Mouse (Mus musculus): ENCODE data around the gene Phf21a. TPM values are rescaled to one million over a fixed set of nuclear protein-coding genes. Genes with fewer than 3 reads are reported as not detected.
A peak's percentile ranks its signal among the peaks of the same experiment; 100 is the strongest.

Gene Phf21a
- polyA plus RNA-seq (2016; fragmentation: Nextera tagmentation; extraction: Ambion mirVana), result 38.7 and 43.5 TPM in 2 replicates

DNA sequence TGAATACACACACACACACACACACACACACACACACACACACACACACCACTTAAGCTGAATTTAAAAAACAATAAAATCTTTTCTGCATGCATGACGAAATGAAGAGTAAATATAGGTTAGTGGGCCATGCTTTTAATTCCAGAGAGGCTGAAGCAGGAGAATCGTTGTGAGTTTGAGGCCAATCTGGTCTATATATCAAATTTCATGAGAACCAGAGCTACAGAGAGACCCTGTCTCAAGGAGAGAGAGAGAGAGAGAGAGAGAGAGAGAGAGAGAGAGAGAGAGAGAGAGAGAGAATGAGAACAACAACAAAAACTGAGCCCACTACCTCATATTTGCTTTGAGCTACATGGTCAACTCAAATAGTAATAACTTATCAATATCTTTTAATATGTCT is at the start of gene Phf21a:
Gene Phf21a (plus strand): TSS at position 301 of the 400 bp plus-strand sequence.
- Histone ChIP-seq H3K4me3 (no peak within 1 kb of the TSS), H3K4me1 (no peaks in the 10 kb centered on the region), H3K27me3 (no peaks in the 10 kb centered on the region), H3K27ac (no peak within 1 kb of the TSS), H3K9me3 (no peaks in the 10 kb centered on the region), H3K4me2 (replicated peaks) (no peak within 1 kb of the TSS), H3K9ac (no peak within 1 kb of the TSS), H3K36me3 (no peaks in the 10 kb centered on the region)
- 55% methylated on average over 2 of the region's 2 CpGs for WGBS
- no peak for ATAC-seq (ENCODE audit: insufficient number of reproducible peaks, insufficient read depth, low FRiP score, low TSS enrichment)

GRCm38 (mm10) chr2:92043285-92043684 is 49.6 kb upstream of the Phf21a start:
- 87% methylated on average over 12 of the region's 12 CpGs for WGBS
- H3K4me1 ChIP-seq, result no peaks in the 10 kb centered on the region
- no peak overlapping the region for H3K4me2 ChIP-seq (replicated peaks)
- H3K4me3 ChIP-seq, result no peak overlapping the region
- no peak for ATAC-seq (ENCODE audit: insufficient number of reproducible peaks, insufficient read depth, low FRiP score, low TSS enrichment)
- H3K9me3 ChIP-seq, result no peaks in the 10 kb centered on the region
- H3K27ac ChIP-seq, result no peak overlapping the region
- no peaks in the 10 kb centered on the region for H3K27me3 ChIP-seq
- no peaks in the 10 kb centered on the region for H3K36me3 ChIP-seq
- no peak overlapping the region for H3K9ac ChIP-seq

- H3K27ac ChIP-seq, result no peak overlapping the region
- no peak for ATAC-seq (ENCODE audit: insufficient number of reproducible peaks, insufficient read depth, low FRiP score, low TSS enrichment)
- H3K36me3 ChIP-seq, result no peaks in the 10 kb centered on the region
- no peak overlapping the region for H3K4me3 ChIP-seq
- H3K4me1 ChIP-seq, result no peaks in the 10 kb centered on the region
- H3K4me2 ChIP-seq (replicated peaks), result no peak overlapping the region
- no peaks in the 10 kb centered on the region for H3K9me3 ChIP-seq
- H3K27me3 ChIP-seq, result no peaks in the 10 kb centered on the region
- WGBS, result 13% methylated on average over 4 of the region's 4 CpGs
- H3K9ac ChIP-seq, result no peak overlapping the region
Measured at GRCm38 (mm10) chr2:92047601-92048000, 45.3 kb upstream of the Phf21a start.

DNA sequence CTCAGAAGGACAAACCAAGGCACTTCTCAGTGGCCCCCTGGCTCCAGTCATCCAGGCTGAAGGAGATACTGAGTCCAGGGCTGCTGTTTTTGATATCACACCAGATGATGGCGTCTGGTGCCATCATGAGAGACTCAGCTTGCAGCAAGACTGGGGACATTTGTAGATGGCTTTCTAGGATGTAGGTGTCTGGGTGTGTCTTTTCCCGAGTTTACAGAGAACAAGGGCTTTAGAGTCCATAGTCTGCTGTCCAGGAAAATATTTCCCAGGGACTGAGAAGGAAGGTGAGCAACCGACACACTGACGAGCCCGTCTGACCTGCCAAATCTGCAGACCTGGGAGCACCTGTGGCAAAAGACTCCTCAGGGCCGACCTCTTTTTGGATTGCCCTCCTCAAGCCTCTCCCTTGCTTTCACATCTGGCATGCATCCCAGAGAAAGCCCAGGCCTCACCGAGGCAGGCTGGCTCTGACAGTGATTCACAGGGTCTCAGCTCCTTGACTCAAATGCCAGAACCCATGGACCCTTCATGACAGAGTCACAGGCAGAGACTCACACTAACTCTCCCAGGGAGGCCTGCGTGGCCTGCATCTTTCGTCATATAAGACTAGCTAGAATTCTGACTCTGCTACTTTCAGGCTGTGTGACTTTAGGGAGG is 44.8 kb upstream of the Phf21a start:
- WGBS, result 68% methylated on average over 9 of the region's 9 CpGs
- no peaks in the 10 kb centered on the region for H3K36me3 ChIP-seq
- H3K9ac ChIP-seq, result no peak overlapping the region
- H3K4me1 ChIP-seq, result no peaks in the 10 kb centered on the region
- H3K27ac ChIP-seq, result no peak overlapping the region
- no peak overlapping the region for H3K4me2 ChIP-seq (replicated peaks)
- H3K4me3 ChIP-seq, result no peak overlapping the region
- ATAC-seq (ENCODE audit: insufficient number of reproducible peaks, insufficient read depth, low FRiP score, low TSS enrichment), result no peak
- H3K9me3 ChIP-seq, result no peaks in the 10 kb centered on the region
- no peaks in the 10 kb centered on the region for H3K27me3 ChIP-seq

DNA sequence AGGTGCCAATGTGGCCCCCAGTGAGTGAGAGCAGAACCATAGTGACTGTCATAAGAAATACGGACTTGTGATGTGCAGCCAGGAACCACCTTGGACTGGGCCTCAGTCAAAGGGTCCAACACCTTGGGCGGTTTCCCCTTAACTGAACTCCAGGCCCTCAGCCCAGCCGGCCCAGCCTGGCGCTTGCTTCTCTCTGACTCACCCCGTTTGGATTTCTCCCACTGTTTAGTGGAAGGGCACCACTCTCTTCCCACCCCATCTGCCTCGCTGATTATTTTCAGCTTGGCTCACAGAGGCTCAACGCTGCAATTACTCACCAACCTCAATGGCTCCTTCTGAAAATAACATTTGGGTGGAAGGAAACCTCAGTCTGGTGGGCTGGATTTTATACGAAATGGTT is 40.7 kb upstream of the Phf21a start:
- peaks cover 6% of the 10 kb centered on the region for H3K27me3 ChIP-seq
- no peak overlapping the region for H3K27ac ChIP-seq
- no peak for ATAC-seq (ENCODE audit: insufficient number of reproducible peaks, insufficient read depth, low FRiP score, low TSS enrichment)
- no peak overlapping the region for H3K4me3 ChIP-seq
- H3K36me3 ChIP-seq, result no peaks in the 10 kb centered on the region
- WGBS, result 76% methylated on average over 8 of the region's 8 CpGs
- no peak overlapping the region for H3K4me2 ChIP-seq (replicated peaks)
- peaks cover 16% of the 10 kb centered on the region for H3K4me1 ChIP-seq
- H3K9me3 ChIP-seq, result no peaks in the 10 kb centered on the region
- H3K9ac ChIP-seq, result no peak overlapping the region

DNA sequence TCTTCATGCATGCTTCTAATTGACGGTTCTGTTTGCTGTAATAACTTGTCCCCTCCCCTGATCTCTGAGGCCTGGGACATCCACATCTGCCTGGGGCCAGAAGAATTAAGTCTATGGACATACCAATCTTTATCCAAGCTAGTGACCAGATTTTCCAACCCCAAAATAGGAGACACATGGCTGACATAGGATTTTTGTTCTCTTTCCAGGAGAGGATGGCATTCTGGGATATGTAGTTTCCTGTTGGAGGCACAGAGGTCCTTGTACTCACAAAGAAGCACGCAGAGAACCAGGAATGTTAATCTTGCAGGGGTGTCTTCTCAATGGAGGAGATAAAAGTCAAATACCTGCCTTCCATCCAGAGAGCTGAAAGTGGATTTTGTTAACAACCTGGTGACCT is 40.2 kb upstream of the Phf21a start:
- no peaks in the 10 kb centered on the region for H3K36me3 ChIP-seq
- ATAC-seq (ENCODE audit: insufficient number of reproducible peaks, insufficient read depth, low FRiP score, low TSS enrichment), result no peak
- H3K4me3 ChIP-seq, result no peak overlapping the region
- H3K27ac ChIP-seq, result no peak overlapping the region
- H3K4me2 ChIP-seq (replicated peaks), result no peak overlapping the region
- H3K9ac ChIP-seq, result no peak overlapping the region
- peaks cover 17% of the 10 kb centered on the region for H3K4me1 ChIP-seq
- no peaks in the 10 kb centered on the region for H3K9me3 ChIP-seq
- H3K27me3 ChIP-seq, result peaks cover 6% of the 10 kb centered on the region
- WGBS, result 56% methylated on average over 2 of the region's 2 CpGs

DNA sequence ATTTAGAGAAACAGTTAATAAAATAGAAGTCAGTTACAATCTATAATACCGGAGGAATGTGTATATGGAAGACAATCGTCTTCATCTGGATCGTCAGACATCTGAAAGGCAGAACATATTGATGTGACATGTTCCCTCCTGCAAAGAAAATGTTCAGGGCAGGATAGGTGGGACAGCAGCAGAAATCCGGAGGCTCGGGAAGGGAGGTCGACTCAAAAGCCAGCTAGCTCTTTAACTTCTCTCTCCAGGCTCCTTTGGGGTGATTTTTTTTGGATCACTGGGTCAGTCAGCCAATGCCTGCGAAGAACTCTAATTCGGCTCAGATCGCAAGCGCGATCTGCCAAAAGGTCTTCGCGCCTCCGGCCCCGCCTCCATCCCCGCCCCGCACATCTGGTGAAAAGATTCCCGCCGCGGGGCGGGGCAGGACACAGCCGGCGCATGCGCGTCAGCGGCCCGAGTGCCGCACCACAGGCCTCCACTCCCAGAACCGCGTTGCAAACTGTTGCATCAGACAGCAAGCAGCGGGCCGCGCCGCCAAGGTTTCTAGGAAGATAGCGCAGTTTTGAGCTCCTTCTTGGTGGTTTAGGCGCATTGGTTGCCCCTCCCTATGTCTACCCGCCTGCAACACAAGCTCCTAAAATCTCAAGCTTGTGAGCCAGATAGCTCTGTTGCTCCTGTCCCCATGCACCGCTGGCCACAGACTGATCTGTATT is 37.7 kb upstream of the Phf21a start:
- 4% methylated on average over 38 of the region's 38 CpGs for WGBS
- Histone ChIP-seq H3K36me3 (no peaks in the 10 kb centered on the region), H3K9ac (peak overlapping the region; percentile 32; the same call in 1 of the 2 replicates), H3K9me3 (no peaks in the 10 kb centered on the region), H3K4me2 (replicated peaks) (peak overlapping the region; percentile 53), H3K27ac (peak overlapping the region; percentile 87), H3K4me3 (peak overlapping the region; percentile 17), H3K4me1 (peaks cover 28% of the 10 kb centered on the region), H3K27me3 (peaks cover 24% of the 10 kb centered on the region)
- peak; percentile 70; the same call in 1 of the 2 replicates for ATAC-seq (ENCODE audit: insufficient number of reproducible peaks, insufficient read depth, low FRiP score, low TSS enrichment)

- Histone ChIP-seq H3K9me3 (no peaks in the 10 kb centered on the region), H3K4me2 (replicated peaks) (peak overlapping the region; percentile 53), H3K9ac (peak overlapping the region; percentile 32; the same call in 1 of the 2 replicates), H3K4me3 (peak overlapping the region; percentile 17), H3K27me3 (peaks cover 29% of the 10 kb centered on the region), H3K27ac (peak overlapping the region; percentile 87), H3K36me3 (no peaks in the 10 kb centered on the region), H3K4me1 (peaks cover 28% of the 10 kb centered on the region)
- 2% methylated on average over 14 of the region's 14 CpGs for WGBS
- peak; percentile 44; the same call in 1 of the 2 replicates for ATAC-seq (ENCODE audit: insufficient number of reproducible peaks, insufficient read depth, low FRiP score, low TSS enrichment)
Measured at GRCm38 (mm10) chr2:92055831-92056236, 37.1 kb upstream of the Phf21a start.

DNA sequence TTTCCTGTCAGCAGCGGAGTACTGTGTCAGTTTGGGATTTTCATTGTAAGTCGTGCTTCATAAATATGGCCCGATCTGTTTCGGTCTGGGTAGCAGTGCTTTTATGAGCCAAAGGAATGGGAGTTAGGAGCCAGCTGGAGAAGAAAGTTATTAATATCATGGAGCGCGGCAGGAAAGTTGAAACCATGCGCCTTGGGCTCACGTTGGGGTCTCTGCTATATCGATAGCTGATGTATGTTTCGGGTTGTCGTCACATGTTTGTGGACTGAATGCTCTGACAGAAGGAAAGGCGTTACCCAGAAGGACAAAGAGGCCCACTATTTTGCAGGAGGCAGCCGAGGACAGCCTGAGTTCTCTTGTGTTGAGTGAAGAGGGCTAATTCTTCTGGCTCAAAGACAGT is 36.2 kb upstream of the Phf21a start:
- Histone ChIP-seq H3K4me1 (peaks cover 28% of the 10 kb centered on the region), H3K4me2 (replicated peaks) (no peak overlapping the region), H3K36me3 (no peaks in the 10 kb centered on the region), H3K9ac (no peak overlapping the region), H3K4me3 (no peak overlapping the region), H3K27ac (no peak overlapping the region), H3K9me3 (no peaks in the 10 kb centered on the region), H3K27me3 (peaks cover 36% of the 10 kb centered on the region)
- WGBS, result 65% methylated on average over 13 of the region's 13 CpGs
- no peak for ATAC-seq (ENCODE audit: insufficient number of reproducible peaks, insufficient read depth, low FRiP score, low TSS enrichment)

- H3K4me3 ChIP-seq, result peak overlapping the region; percentile 58
- peak overlapping the region; percentile 99 for H3K4me2 ChIP-seq (replicated peaks)
- H3K9me3 ChIP-seq, result no peaks in the 10 kb centered on the region
- ATAC-seq (ENCODE audit: insufficient number of reproducible peaks, insufficient read depth, low FRiP score, low TSS enrichment), result no peak
- H3K36me3 ChIP-seq, result no peaks in the 10 kb centered on the region
- peaks cover 28% of the 10 kb centered on the region for H3K4me1 ChIP-seq
- H3K27ac ChIP-seq, result no peak overlapping the region
- under 1% methylated on average over 29 of the region's 29 CpGs for WGBS
- H3K9ac ChIP-seq, result peak overlapping the region; percentile 62
- peaks cover 41% of the 10 kb centered on the region for H3K27me3 ChIP-seq
Measured at GRCm38 (mm10) chr2:92058469-92058868, 34.4 kb upstream of the Phf21a start.

- H3K4me1 ChIP-seq, result peaks cover 28% of the 10 kb centered on the region
- peaks cover 40% of the 10 kb centered on the region for H3K27me3 ChIP-seq
- H3K9ac ChIP-seq, result peak overlapping the region; percentile 62; the same call in 1 of the 2 replicates
- no peaks in the 10 kb centered on the region for H3K9me3 ChIP-seq
- peak overlapping the region; percentile 99 for H3K4me2 ChIP-seq (replicated peaks)
- no peak overlapping the region for H3K27ac ChIP-seq
- H3K36me3 ChIP-seq, result no peaks in the 10 kb centered on the region
- ATAC-seq (ENCODE audit: insufficient number of reproducible peaks, insufficient read depth, low FRiP score, low TSS enrichment), result no peak
- 3% methylated on average over 11 of the region's 11 CpGs for WGBS
- peak overlapping the region; percentile 58 for H3K4me3 ChIP-seq
Measured at GRCm38 (mm10) chr2:92058936-92059335, 34.0 kb upstream of the Phf21a start.

Measured in embryonic facial prominence, embryonic 12.5 days (tissue).